Mouse (Mus musculus): Measurements from ENCODE around the gene Wdr18.

Wdr18 gene

GRCm38 (mm10) chr10:79997819-79998218 is 37.9 kb downstream of the Wdr18 start:
- no peak for DNase-seq (ENCODE audit: low spot score)

GRCm38 (mm10) chr10:80001945-80002344 is 42.0 kb downstream of the Wdr18 start:
- no peak for DNase-seq (ENCODE audit: low spot score)

GRCm38 (mm10) chr10:80002829-80003228 is 42.9 kb downstream of the Wdr18 start:
- no peak for DNase-seq (ENCODE audit: low spot score)

- DNase-seq (ENCODE audit: low spot score), result no peak
These were observed 43.7 kb downstream of the Wdr18 start for GRCm38 (mm10) chr10:80003374-80004232.

GRCm38 (mm10) chr10:80004233-80004705 is 44.3 kb downstream of the Wdr18 start:
- DNase-seq (ENCODE audit: low spot score), result no peak

GRCm38 (mm10) chr10:80011740-80012139 is 51.8 kb downstream of the Wdr18 start:
- DNase-seq (ENCODE audit: low spot score), result no peak

GRCm38 (mm10) chr10:80013609-80014008 is 53.7 kb downstream of the Wdr18 start:
- no peak for DNase-seq (ENCODE audit: low spot score)

GRCm38 (mm10) chr10:80014484-80015290 is 54.7 kb downstream of the Wdr18 start:
- DNase-seq (ENCODE audit: low spot score), result no peak

GRCm38 (mm10) chr10:80015583-80015982 is 55.6 kb downstream of the Wdr18 start:
- no peak for DNase-seq (ENCODE audit: low spot score)

- no peak for DNase-seq (ENCODE audit: low spot score)
These were observed 56.6 kb downstream of the Wdr18 start, which contains the start of gene Arhgap45 for GRCm38 (mm10) chr10:80016511-80016910. Arhgap45 (plus strand) TSS chr10:80016653.

GRCm38 (mm10) chr10:80016931-80017330 is 57.0 kb downstream of the Wdr18 start:
- DNase-seq (ENCODE audit: low spot score), result no peak

GRCm38 (mm10) chr10:80017361-80017760 is 57.4 kb downstream of the Wdr18 start:
- DNase-seq (ENCODE audit: low spot score), result no peak

GRCm38 (mm10) chr10:80017771-80018170 is 57.8 kb downstream of the Wdr18 start:
- DNase-seq (ENCODE audit: low spot score), result no peak

- DNase-seq (ENCODE audit: low spot score), result no peak
These were observed 58.9 kb downstream of the Wdr18 start for GRCm38 (mm10) chr10:80018739-80019297.

GRCm38 (mm10) chr10:80019471-80020131 is 59.6 kb downstream of the Wdr18 start:
- no peak for DNase-seq (ENCODE audit: low spot score)
